Mouse (Mus musculus) adipocyte (in vitro differentiated cells): Measurements from ENCODE around the gene Filip1l.

Experiments used
- DNase-seq: peaks from one replicate; pipeline ENCODE4 v3.0.0-alpha.2; 2016; ENCODE audit warnings: low spot score

Filip1l gene

GRCm38 (mm10) chr16:57396249-57396648 is 43.4 kb downstream of the Filip1l start:
- DNase-seq, result no peak

GRCm38 (mm10) chr16:57397845-57398244 is 45.0 kb downstream of the Filip1l start:
- DNase-seq, result no peak

DNA sequence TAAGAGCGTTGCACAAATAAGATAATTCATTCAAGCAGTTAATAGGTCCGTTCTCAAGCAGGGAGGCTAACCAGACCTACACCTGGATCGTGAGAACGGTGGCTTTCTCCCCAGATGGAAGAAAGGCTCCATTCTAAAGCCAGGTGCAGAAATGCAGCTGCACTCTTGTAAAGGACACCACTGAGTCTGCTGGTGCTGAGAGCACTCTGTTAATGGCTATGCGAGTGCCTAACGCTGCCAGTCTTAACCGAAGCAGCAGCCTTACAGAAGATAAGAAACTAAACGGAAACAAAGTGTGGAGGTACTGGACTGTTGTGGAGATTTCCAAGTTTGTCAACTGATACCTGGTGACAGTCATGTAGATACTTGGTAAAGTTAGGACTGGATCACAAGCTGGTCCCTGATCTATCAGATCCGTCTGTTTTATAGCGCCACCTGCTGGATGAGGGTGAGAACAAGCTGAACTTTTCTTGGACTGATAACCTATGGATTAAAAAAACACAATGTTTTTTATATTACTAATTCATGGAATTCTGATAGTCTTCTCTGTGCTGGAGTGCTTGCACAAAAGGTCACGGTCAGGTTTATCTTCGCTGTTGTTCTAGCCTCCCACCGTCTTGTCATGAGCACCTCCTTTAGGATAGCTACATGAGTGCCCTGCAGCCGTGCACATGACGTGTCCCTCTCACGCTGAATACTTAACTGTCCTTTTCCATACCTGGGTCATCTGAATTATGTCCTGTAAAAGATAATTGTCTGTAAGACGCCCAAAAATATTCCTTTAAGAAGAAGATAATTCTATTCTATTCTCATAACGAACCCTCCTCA is 45.7 kb downstream of the Filip1l start:
- DNase-seq, result peak; percentile 90

DNA sequence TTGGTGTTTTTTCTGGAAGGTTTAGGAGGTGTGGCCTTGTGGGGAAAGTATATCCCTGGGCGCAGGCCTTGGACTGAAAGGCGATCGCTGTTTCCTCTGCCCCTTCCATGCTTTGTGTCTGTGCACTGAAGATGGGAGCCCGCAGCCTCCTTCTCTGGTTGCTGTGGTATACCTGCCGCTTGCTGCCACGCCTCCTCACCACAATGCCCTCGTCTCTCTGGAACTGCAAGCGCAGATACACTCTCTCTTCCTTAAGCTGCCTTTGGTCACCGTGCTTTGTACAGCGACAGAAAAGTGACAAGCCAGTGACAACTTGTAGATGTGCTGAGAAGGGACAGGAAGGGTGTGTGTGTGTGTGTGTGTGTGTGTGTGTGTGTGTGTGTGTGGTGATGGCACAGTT is 46.7 kb downstream of the Filip1l start:
- DNase-seq, result no peak

- no peak for DNase-seq
These were observed 48.8 kb downstream of the Filip1l start for GRCm38 (mm10) chr16:57401702-57402101.

DNA sequence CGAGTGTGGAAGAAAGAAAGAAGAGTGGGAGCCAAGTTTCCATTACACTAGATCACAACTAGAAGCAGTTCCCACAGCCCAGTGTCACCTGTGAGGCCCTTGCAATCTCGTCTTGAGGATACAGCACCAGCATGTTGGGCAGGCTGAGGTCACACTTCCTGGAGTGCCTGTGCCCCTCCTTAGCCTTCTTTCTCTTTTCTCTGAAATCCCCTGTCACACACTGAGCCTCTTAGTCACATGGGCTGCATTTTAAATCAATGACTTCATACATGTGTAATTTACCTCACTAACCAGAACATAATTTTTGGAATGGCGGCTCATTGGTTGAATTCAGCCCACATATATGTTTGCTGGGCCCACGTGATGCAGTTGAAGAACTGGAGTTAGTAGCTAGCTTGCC is 50.0 kb downstream of the Filip1l start:
- DNase-seq, result no peak

DNA sequence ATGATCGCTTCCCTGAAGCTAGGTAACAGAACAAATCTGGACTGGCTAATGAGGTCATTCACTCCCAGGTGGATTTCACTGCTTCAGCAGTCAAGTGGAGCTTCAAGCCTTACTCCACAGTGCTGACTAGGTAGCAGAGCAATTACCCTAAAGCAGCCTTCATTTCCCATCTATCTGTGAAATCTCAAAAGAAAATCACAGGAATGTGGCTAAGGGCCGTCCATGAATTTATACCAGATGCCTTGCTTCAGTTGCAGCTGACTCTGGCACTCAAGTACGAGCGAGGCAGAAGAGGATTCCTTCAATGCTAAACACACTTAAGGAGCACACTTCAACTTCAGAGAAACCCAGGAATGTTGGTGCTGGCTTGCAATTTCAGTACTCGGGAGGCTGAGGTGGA is 50.9 kb downstream of the Filip1l start:
- no peak for DNase-seq

DNA sequence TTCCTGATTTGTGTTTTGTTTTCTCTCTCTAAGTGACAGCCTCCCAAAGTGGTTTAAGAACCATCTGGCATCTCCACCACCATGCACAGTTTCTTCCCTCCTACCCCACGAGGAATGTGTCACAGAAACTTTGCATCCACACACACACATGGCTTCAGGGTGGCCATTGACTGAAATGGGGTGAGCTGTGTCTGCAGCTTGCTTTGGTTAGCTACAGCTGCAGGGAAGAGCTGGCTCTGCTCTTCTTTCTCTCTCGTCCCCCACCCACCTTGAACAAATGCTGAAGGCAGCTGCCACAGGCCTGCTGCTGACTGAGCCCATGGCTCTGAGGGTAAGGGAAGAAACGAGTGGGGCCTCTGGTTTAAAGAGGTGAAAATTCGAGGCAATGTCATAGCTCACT is 59.9 kb downstream of the Filip1l start:
- DNase-seq, result no peak

DNA sequence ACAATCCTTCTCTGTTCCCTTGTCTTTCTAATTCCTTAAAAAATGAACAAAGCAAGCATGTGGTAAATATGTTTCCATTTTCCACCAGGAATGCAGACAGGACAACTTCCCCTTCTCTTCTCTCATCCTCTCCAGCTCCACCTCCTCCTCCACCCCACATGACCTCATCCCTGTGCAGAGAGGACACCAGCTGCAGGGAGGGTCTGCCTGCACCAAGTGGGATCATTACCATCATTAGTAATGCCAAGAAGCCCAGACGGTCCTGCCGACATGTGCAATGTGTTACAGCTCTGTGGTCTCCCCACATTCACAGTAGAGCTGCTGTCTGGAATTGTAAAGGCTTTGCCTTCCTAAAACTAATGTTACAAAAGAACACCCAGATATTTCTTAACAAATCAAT is 63.2 kb downstream of the Filip1l start:
- no peak for DNase-seq

DNA sequence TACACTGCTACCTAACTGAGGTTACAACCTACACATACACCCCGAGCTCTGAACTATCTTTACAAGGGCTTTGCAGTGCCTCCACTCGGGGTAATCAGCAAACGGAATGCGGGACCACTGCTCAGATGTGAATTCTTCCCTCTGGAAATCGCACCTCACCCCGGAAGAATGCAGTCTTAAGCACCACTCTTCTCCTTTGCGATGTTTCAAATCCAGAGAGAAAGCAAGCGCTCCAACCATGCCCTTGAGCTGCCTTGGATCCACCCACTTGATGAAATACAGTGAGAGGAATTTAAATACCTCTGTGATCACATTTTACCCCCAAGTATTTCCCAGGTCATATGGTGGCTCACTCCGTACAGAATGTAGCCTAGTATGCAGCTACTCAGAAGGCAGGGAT is 64.1 kb downstream of the Filip1l start:
- DNase-seq, result no peak

DNA sequence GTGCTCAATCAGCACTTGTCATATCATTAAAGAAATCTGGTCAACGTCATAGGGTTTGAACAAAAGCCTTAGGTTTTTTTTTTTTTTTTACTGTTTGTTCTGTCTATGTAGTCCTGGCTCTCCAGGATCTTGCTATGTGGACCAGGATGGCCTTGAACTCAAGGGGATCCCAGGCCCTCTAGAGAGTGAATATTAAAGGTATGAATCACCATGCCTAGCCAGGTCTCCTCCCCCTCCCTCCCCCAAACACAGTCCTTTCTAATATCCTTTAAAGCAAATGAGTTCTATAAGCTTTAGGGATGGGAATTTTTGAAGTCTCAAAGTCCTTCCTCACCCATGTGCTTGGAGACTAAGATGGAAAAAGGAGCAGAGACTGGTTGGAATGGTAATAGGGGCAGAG is 65.1 kb downstream of the Filip1l start:
- DNase-seq, result no peak

- peak; percentile 71 for DNase-seq
These were observed 66.4 kb downstream of the Filip1l start for GRCm38 (mm10) chr16:57419332-57419731.

GRCm38 (mm10) chr16:57419881-57420280 is 67.0 kb downstream of the Filip1l start:
- DNase-seq, result peak; percentile 59

GRCm38 (mm10) chr16:57420773-57421556 is 68.1 kb downstream of the Filip1l start:
- DNase-seq, result peak; percentile 65

- no peak for DNase-seq
These were observed 69.0 kb downstream of the Filip1l start for GRCm38 (mm10) chr16:57421680-57422417.

DNA sequence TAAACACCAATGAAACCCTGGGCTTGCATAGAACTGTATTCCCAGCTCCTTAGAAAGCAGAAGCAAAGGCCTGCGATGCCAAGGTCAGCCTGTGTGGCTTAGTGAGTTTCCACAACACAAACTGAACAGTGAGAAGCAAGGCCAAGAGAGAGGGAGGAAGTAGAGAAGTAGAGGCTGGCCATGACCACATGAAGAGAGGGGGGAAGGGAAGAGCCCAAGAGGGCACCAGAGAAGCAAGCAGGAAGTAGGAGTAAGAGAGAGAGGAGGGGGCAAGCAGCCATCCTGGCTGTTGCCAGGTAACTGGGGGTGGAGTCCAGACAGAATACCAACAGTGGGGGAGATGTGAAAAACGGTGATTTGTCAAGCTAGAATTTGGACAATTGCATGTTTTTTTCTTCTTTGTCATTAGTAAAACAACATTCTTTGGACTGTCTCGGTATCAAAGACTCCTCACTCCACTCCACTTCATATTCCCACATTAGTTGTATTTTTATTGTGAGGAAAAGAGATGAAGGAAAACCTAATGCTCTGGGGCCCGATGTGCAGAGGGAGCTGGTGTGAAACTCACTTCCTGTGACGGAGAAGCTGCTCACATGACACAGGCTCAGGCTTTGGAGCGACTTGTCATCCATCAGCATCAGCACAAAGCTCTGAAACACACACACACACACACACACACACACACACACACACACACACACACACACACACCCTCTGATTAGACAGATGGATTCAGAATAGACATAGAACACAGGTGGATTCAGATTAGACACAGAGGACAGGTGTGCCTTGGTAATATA is 70.3 kb downstream of the Filip1l start:
- no peak for DNase-seq

GRCm38 (mm10) chr16:57426680-57427079 is 73.8 kb downstream of the Filip1l start:
- DNase-seq, result no peak

- DNase-seq, result peak; percentile 61
These were observed 74.8 kb downstream of the Filip1l start for GRCm38 (mm10) chr16:57427516-57428285.

GRCm38 (mm10) chr16:57428977-57429376 is 76.1 kb downstream of the Filip1l start:
- DNase-seq, result no peak

- no peak for DNase-seq
These were observed 78.4 kb downstream of the Filip1l start for GRCm38 (mm10) chr16:57431294-57431693.

- no peak for DNase-seq
These were observed 80.3 kb downstream of the Filip1l start for GRCm38 (mm10) chr16:57433173-57433572.
